Mouse (Mus musculus): ENCODE data around the gene Smad9.

Gene Smad9

DNA sequence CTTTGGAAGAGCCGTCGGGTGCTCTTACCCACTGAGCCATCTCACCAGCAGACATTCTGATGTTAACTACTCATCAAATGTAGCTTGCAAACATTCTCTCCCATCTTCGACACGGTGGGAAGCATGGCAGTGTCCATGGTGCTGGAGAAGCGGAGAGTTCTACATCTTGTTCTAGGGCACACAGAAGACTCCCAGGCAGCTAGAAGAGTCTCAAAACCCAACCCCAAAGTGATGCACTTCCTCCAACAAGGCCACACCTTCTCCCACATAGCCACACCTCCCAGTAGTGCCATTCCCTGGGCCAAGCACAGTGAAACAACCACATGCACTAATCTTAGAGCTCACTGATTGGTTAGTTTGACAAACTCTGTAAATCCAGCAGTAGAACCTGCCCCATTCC is 53.7 kb downstream of the Smad9 start:
- DNase-seq (ENCODE audit: low spot score in 2 of 2) = no peak

DNA sequence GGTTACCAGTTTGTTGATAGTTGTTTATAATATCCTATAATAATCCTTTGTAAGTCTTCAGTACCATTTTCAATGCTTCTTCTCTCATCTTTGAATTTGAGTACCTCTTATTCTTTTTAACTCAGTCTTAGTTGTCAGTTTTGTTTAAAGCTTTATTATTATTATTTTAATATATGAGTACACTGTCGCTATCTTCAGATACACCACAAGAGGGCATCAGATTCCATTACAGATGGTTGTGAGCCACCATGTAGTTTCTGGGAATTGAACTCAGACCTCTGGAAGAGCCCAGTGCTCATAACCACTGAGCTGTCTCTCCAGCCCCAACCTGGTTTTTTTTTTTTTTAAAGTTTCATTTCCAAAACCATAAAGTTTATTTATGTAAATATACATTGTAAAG is 56.2 kb downstream of the Smad9 start:
- DNase-seq (ENCODE audit: low spot score in 2 of 2) = no peak

DNA sequence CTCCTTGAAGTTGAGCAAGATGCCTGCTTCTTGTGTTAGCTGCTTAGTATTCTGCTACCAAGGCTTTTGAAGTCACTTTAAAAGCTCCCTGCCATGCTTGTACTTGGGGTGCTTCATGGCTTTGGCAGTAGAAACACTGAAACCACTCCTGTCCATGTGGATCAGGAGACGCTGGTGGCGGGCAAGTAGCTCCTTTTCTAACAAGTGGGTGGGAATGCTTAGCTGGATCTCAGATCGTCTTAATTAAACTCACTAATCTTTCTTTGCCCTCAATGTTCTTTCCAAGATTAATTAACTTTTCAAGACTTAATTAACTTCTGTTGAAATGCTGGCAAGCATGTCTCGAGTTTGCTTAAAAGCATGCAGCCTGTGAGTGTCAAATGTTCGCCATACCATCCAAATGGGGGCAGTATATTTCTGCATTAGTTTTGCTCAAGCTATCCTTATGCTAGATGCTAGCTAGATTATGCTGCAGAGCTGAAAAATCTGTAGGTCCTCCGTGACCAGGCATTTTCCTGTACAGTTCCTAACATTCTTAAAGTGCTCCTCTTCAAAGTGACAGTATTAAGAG is 58.1 kb downstream of the Smad9 start:
- DNase-seq (ENCODE audit: low spot score in 2 of 2) = no peak

DNA sequence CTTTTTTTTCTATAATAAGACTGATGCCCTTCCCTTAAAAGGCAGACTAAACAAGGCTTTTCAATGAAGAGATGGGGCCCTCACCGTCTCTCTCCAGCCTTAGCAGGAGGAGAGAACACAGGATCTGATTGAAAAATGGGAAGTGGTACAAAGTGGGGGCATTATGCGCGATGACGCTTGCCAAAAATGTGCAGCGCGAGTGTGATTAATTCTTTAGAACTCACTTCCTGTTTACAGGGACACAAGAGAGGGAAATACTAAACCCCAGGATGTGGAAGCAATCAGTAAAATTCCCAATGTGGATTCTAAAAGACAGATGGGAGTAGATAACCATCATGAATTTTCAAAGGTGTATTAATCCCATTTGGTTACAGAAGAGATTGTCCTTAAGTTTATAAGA is 59.2 kb downstream of the Smad9 start:
- DNase-seq (ENCODE audit: low spot score in 2 of 2) = no peak

DNA sequence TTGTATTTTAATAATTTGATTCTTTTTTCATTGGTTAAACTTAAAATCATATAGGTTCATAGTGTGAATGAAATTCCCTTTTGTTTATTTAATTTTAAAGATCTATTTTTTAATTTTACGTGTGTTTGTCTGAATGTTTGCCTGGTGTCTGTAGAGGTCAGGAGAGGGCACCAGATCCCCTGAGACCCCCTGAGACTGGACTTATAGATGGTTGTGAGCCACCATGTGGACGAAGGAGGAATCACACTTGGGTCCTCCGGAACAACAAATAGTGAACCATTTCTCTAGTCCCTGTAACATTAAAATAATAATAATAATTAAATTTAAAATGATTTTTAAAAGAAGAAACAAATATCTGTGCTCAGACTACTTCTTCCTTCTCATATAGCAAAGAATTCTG is 59.9 kb downstream of the Smad9 start:
- peak; percentile 27 to 49 for DNase-seq (ENCODE audit: low spot score in 2 of 2)

DNA sequence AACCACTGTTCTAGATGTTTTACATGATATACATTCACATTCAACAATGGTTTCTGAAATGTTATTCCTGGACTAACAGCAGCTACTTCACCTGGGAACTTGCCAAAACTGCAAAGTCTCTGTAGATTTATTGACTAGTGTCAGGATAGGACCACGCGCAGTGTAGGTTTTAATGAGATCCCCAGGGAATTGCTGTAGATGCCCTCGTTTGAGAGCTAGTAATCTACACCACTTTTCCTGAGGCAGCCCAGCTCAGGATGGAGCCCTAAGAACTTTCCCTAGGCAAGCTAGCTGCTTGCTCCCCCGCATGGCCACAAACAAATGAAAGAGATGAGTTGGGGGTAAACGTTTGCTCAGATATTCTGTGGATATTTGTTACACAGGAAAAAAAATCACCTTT is 67.1 kb downstream of the Smad9 start:
- DNase-seq (ENCODE audit: low spot score in 2 of 2) = no peak

DNA sequence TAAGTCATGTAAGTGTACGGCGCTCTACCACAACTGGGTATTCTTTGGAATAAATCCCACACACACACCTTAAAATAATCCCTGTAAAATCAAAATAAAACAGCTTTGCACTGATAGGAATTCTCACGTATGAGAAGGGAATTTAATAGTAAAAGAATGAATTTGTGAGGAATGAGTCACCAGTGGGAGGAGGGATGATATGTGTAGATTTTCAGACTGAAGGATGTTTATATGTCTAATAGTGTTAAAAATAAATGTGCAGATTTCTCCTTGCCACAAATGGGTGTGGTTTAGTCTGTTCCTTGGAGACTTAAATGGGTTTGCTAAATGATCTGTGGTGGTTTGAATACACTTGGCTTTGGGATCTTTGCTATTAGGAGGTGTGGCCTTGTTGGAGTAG is 77.1 kb downstream of the Smad9 start:
- no peak for DNase-seq (ENCODE audit: low spot score in 2 of 2)

DNA sequence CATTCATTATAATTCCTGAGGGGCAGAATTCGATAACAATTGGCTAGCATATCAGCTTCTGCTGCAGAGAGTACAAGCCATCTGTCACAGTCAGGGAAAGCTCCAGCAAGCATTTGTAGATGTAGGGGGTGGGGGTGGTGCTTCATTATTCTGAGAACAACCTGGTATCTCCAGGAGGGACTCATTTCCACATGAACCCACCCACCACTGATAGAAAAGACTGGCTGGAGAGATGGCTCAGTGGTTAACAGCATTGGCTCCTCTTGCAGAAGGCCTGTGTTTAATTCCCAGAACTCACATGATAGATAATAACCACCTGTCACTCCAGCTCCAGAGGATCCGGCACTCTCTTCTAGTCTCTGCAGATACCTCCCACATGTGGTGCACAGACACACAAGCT is 80.0 kb downstream of the Smad9 start:
- no peak for DNase-seq (ENCODE audit: low spot score in 2 of 2)

Data from thymus, postnatal 10 days (tissue).